Mouse (Mus musculus) lung, adult 2 months (tissue): Measurements from ENCODE around the gene Galnt7.

Experiments
- CTCF ChIP-seq: fragments of 200-500 bp; IDR thresholded peaks from 2 replicates; pipeline ENCODE4 v1.5.1; 2011; ENCODE audit warnings: mild to moderate bottlenecking, low read length, control low read depth; ENCODE audit not compliant: insufficient read depth
- POLR2A ChIP-seq: fragments of 200-500 bp; IDR thresholded peaks from 2 replicates; pipeline ENCODE4 v1.6.1; 2011; ENCODE audit warnings: low read depth, mild to moderate bottlenecking, control low read depth, low read length, borderline replicate concordance; ENCODE audit errors: extremely low read depth

- no peak for TF ChIP-seq CTCF
- no peak for TF ChIP-seq POLR2A
Observed at GRCm38 (mm10) chr8:57610706-57611418, 42.0 kb downstream of the Galnt7 start.
